Mouse (Mus musculus): ENCODE data around the gene Dmpk.

Dmpk gene

GRCm38 (mm10) chr7:19096421-19096976 lies 12.8 kb downstream of the Dmpk start:
- no peak for DNase-seq (ENCODE audit: low spot score)

GRCm38 (mm10) chr7:19097217-19097616 lies 13.6 kb downstream of the Dmpk start:
- DNase-seq (ENCODE audit: low spot score): no peak

DNA sequence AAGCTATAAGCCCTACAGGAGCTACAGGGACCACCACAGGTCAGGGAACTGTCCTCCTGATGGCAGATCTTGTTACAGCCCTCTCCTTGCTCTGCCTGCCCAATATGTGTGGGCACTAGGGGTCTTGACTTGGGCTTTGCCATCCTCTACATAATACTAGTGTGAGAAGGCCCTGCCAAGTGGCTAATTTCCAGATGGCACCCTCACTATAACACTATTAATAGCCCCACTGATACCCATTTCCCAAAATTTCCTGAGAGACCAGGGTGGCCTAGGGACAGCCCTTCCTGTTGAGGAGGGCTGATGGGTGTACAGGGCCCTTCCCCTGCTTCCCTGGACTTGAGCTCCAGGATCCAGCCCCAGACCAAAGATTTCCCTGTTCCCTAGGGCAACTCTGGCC lies 14.2 kb downstream of the Dmpk start:
- no peak for DNase-seq (ENCODE audit: low spot score)

DNA sequence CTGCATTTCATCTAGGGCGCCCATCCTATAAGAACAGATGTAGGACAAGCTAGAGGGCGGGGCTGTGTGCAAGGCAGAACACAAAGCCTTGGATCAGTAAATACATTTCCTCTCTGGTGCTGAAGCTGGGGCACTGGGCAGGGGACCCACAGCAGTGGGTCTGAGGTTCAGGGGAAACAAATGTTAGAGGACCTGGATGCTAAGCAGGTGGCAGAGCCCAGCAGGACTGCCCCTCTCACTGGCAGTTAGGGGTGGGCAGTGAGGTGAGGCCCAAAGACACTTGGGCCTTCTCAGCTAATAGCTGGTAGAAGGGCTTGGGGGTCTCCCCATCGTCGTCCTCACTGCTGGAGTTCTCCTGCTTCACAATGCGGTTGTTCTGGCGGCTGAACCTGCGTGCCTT lies 15.2 kb downstream of the Dmpk start:
- DNase-seq (ENCODE audit: low spot score): no peak

GRCm38 (mm10) chr7:19100290-19100689 lies 16.6 kb downstream of the Dmpk start:
- DNase-seq (ENCODE audit: low spot score): no peak

GRCm38 (mm10) chr7:19103741-19104140 lies 20.1 kb downstream of the Dmpk start:
- no peak for DNase-seq (ENCODE audit: low spot score)

DNA sequence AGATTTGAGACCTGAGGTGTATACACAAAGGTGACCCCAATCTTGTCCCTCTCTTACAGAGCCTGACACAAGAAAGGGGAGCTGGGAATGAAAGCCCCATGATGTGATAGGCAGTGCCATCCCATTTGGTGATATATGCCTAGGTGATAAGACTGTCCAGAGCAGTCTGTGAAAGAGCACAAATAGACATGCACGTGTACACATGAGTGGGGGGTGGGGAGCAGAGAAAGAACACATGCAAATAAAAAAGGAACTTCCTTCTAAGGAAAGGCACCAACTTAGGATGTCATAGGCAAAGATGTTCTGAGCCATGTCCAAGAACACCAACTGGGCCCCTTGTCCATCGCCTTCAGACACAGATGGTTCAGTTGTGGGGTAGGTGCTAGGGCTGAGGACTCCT lies 20.8 kb downstream of the Dmpk start:
- DNase-seq (ENCODE audit: low spot score): no peak

GRCm38 (mm10) chr7:19107436-19107835 lies 23.8 kb downstream of the Dmpk start:
- DNase-seq (ENCODE audit: low spot score): no peak

DNA sequence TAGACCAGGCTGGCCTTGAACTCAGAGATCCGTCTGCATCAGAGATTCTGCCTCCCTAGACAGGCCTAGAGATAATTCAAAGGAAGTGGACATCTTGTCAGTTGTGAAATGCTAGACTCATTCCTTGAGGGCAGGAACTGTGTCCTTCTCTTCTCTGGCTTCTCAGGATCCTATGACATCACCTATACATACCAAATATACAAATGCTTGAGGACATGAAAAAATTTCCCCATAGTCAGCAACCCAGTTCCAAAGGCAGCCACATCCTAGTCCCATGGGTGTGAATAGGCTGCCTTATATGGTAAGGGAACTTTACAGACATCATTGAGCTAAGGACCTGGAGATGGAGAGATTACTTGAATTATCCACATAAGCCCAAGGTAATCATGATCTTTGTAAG lies 25.9 kb downstream of the Dmpk start:
- no peak for DNase-seq (ENCODE audit: low spot score)

GRCm38 (mm10) chr7:19118028-19118771 lies 34.6 kb downstream of the Dmpk start, which contains the start of gene Gm4969:
TSS of gene Gm4969 (minus strand) at chr7:19118368.
- DNase-seq (ENCODE audit: low spot score): no peak

GRCm38 (mm10) chr7:19119083-19119482 lies 35.4 kb downstream of the Dmpk start:
- no peak for DNase-seq (ENCODE audit: low spot score)

GRCm38 (mm10) chr7:19119631-19120429 lies 36.2 kb downstream of the Dmpk start, which contains the start of gene Fbxo46:
TSS of gene Fbxo46 (plus strand) at chr7:19119859.
- peak; percentile 93 for DNase-seq (ENCODE audit: low spot score)

- DNase-seq (ENCODE audit: low spot score): no peak
Observed at GRCm38 (mm10) chr7:19121686-19122085, 38.0 kb downstream of the Dmpk start.

DNA sequence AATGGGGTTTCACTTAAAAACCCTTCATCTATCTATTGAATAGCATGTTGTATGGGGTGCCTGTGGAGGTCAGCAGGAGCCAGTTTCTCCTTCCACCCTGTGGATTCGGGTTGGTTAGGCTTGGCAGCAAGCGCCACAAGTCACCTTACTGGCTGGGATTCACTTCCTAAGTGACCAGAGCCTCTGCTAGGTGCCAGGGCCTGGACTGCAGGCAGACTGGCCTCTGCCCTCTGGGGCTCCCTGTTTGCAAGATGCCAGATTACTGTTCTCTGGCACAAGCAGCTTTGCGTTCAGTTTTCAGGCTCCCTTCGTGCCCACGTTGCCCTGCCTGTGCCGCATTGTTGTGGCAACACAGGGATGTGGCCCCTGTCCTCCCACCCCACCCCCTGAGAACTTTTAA lies 41.1 kb downstream of the Dmpk start:
- no peak for DNase-seq (ENCODE audit: low spot score)

DNA sequence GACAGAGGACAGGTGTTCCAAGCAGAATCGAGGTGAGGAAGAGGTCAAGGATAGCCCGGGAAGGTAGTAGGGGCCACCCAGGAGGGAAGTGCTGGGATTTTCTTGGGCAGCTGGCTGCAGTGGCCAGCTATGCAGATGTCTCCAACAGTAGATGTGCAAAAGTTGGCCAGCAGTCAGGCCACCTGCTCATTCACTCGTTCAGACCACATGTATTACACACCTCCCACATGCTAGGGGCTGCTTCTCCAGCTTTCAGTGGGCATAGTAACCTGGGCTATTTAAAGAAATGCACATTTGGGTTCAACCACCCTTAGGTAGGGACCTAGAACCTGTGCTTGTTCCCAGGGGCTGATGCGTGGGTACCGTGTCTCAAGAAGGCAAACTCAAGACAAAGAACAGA lies 44.1 kb downstream of the Dmpk start:
- DNase-seq (ENCODE audit: low spot score): no peak

DNA sequence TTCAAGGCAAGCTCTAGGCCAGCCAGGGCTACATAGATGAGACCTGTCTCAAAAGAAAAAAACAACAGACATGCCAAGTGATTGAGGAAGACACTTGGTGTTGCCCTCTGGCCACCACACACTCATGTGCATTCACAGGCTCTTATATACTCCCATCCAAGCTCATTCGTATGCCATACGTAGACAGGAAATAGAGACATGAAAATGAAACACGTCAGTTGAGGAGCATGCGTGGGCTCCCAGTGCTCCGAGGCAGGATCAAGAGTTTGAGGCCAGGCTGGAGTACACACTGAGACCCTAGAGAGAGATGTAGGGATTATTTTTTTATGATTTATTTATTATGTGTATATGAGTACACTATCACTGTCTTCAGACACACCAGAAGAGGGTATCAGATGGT lies 45.7 kb downstream of the Dmpk start:
- DNase-seq (ENCODE audit: low spot score): no peak

- DNase-seq (ENCODE audit: low spot score): no peak
Observed at GRCm38 (mm10) chr7:19130657-19131056, 47.0 kb downstream of the Dmpk start.

- peak; percentile 96 for DNase-seq (ENCODE audit: low spot score)
Observed at GRCm38 (mm10) chr7:19131324-19131848, 47.7 kb downstream of the Dmpk start.

DNA sequence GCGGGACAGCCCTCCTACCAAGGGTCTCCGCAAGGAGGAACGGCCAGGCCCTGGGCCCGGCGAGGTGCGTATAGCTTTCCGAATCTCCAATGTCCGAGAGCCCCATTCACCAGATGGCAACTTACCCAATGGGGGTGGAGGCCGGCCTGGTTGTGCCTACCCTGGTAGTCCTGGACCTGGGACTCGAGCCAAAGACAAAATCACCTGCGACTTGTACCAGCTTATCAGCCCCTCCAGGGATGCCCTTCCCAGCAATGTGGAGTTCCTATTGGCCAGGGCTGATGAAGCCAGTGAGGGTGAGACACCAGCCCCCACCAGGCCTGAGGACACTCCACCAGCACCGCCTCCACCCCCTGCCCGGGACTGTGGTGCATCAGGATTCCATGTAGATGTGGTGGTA lies 52.5 kb downstream of the Dmpk start:
- no peak for DNase-seq (ENCODE audit: low spot score)

DNA sequence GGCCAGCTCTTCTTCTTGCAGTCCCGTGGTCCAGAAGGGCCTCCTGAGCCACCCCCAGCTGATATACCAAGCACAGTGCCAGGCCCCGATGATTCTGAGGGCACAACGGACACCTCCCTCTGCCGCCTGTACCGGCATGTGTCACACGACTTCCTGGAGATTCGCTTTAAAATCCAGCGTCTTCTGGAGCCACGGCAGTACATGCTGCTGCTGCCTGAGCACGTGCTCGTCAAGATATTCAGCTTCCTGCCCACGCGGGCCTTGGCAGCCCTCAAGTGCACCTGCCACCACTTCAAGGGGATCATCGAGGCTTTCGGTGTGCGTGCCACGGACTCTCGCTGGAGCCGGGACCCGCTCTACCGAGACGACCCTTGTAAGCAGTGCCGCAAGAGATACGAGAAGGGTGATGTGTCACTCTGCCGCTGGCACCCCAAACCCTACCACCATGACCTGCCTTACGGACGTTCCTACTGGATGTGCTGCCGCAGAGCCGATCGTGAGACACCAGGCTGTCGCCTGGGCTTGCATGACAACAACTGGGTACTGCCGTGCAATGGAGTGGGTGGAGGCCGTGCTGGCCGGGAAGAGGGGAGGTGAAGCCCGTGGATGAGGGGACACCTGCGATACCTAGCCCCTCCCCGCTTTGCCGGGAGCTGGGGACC lies 53.2 kb downstream of the Dmpk start:
- DNase-seq (ENCODE audit: low spot score): no peak

- no peak for DNase-seq (ENCODE audit: low spot score)
Observed at GRCm38 (mm10) chr7:19137380-19137779, 53.7 kb downstream of the Dmpk start.

Measured in left cerebral cortex, adult 11 months (tissue).